Mouse (Mus musculus) megakaryocyte, embryonic 14.5 days (primary cell): ENCODE measurements around the gene Pgm2. TPM values are rescaled to one million over a fixed set of nuclear protein-coding genes. Genes with fewer than 3 reads are reported as not detected.

Source experiments
- H3K27me3 ChIP-seq: replicated peaks from 2 replicates; pipeline ENCODE3; 2012; ENCODE audit warnings: inconsistent platforms
- H3K36me3 ChIP-seq: replicated peaks from 2 replicates; pipeline ENCODE3; 2012; ENCODE audit warnings: low read length, inconsistent platforms, mixed read lengths
- H3K4me1 ChIP-seq: 2 replicates; pipeline ENCODE4 v1.6.1; 2012; ENCODE audit warnings: inconsistent platforms
- H3K4me3 ChIP-seq: replicated peaks from 2 replicates; pipeline ENCODE3; 2012; ENCODE audit warnings: moderate library complexity, mild to moderate bottlenecking, inconsistent platforms
- H3K9me3 ChIP-seq: 2 replicates; pipeline ENCODE4 v1.6.1; 2012; ENCODE audit warnings: inconsistent platforms
- FLI1 ChIP-seq: IDR thresholded peaks from 2 replicates; pipeline ENCODE4 v1.6.1; 2012; ENCODE audit warnings: low read length, inconsistent platforms, mixed read lengths
- GATA1 ChIP-seq: IDR thresholded peaks from 3 replicates; pipeline ENCODE4 v1.6.1; 2012; ENCODE audit warnings: mixed read lengths, low read length, inconsistent platforms, borderline replicate concordance
- polyA plus RNA-seq: library from polyadenylated mRNA; stranded (reverse); fragments of >175 nt; gene quantifications from 2 replicates; pipeline ENCODE4 v1.2.3, GENCODE M21; 2012; ENCODE audit warnings: low replicate concordance; ENCODE audit not compliant: insufficient read depth

The Pgm2 gene
- polyA plus RNA-seq, 1 experiment: 33.3 TPM

GRCm38 (mm10) chr5:64133901-64134300, 41.2 kb downstream of the Pgm2 start:
- no peak for TF ChIP-seq GATA1
- TF ChIP-seq FLI1: no peak
- H3K4me3 ChIP-seq: no peak overlapping the region
- peaks cover 14% of the 10 kb centered on the region for H3K36me3 ChIP-seq
- no peaks in the 10 kb centered on the region for H3K4me1 ChIP-seq
- H3K9me3 ChIP-seq: no peaks in the 10 kb centered on the region
- H3K27me3 ChIP-seq: no peaks in the 10 kb centered on the region

- H3K36me3 ChIP-seq: no peaks in the 10 kb centered on the region
- no peaks in the 10 kb centered on the region for H3K9me3 ChIP-seq
- TF ChIP-seq GATA1: no peak
- TF ChIP-seq FLI1: no peak
Observed at GRCm38 (mm10) chr5:64136325-64136724, 43.6 kb downstream of the Pgm2 start.

GRCm38 (mm10) chr5:64140202-64140601, 47.5 kb downstream of the Pgm2 start:
- TF ChIP-seq FLI1: no peak
- TF ChIP-seq GATA1: no peak
- no peaks in the 10 kb centered on the region for H3K36me3 ChIP-seq
- peaks cover 6% of the 10 kb centered on the region for H3K4me1 ChIP-seq
- H3K27me3 ChIP-seq: no peaks in the 10 kb centered on the region
- H3K4me3 ChIP-seq: no peak overlapping the region
- H3K9me3 ChIP-seq: no peaks in the 10 kb centered on the region

More at GRCm38 (mm10) chr5:64136325-64136724, 43.6 kb downstream of the Pgm2 start:
- Histone ChIP-seq H3K4me3 (no peak overlapping the region), H3K4me1 (no peaks in the 10 kb centered on the region), H3K27me3 (no peaks in the 10 kb centered on the region)

- Histone ChIP-seq H3K9me3 (no peaks in the 10 kb centered on the region), H3K36me3 (no peaks in the 10 kb centered on the region), H3K4me3 (no peak overlapping the region), H3K27me3 (peaks cover 8% of the 10 kb centered on the region), H3K4me1 (peaks cover 24% of the 10 kb centered on the region)
- TF ChIP-seq FLI1 (no peak), GATA1 (no peak)
Observed at GRCm38 (mm10) chr5:64144315-64144714, 51.6 kb downstream of the Pgm2 start.

GRCm38 (mm10) chr5:64146384-64147005, 53.7 kb downstream of the Pgm2 start:
- H3K27me3 ChIP-seq: peaks cover 8% of the 10 kb centered on the region
- no peaks in the 10 kb centered on the region for H3K9me3 ChIP-seq
- TF ChIP-seq GATA1: no peak
- TF ChIP-seq FLI1: no peak
- no peaks in the 10 kb centered on the region for H3K36me3 ChIP-seq
- H3K4me3 ChIP-seq: no peak overlapping the region
- H3K4me1 ChIP-seq: peaks cover 40% of the 10 kb centered on the region

- no peaks in the 10 kb centered on the region for H3K9me3 ChIP-seq
- no peaks in the 10 kb centered on the region for H3K36me3 ChIP-seq
- H3K27me3 ChIP-seq: peaks cover 8% of the 10 kb centered on the region
- H3K4me1 ChIP-seq: peaks cover 49% of the 10 kb centered on the region
- TF ChIP-seq GATA1 (no peak), FLI1 (no peak)
- peak overlapping the region; percentile 88 for H3K4me3 ChIP-seq
Observed at GRCm38 (mm10) chr5:64149184-64150127, 56.7 kb downstream of the Pgm2 start.

GRCm38 (mm10) chr5:64153319-64153718, 60.6 kb downstream of the Pgm2 start:
- Histone ChIP-seq H3K36me3 (no peaks in the 10 kb centered on the region), H3K4me1 (peaks cover 68% of the 10 kb centered on the region), H3K9me3 (no peaks in the 10 kb centered on the region), H3K27me3 (no peaks in the 10 kb centered on the region), H3K4me3 (no peak overlapping the region)
- TF ChIP-seq FLI1 (no peak), GATA1 (no peak)

- Histone ChIP-seq H3K9me3 (no peaks in the 10 kb centered on the region), H3K4me1 (peaks cover 70% of the 10 kb centered on the region), H3K4me3 (peak within 1 kb of the TSS; percentile 87), H3K36me3 (no peaks in the 10 kb centered on the region), H3K27me3 (peaks cover 4% of the 10 kb centered on the region)
- TF ChIP-seq GATA1 (no peak), FLI1 (no peak)
Observed at GRCm38 (mm10) chr5:64155861-64156550, 63.3 kb downstream of the Pgm2 start, which contains the start of gene Tbc1d1. Gene Tbc1d1 (plus strand): TSS chr5:64156305.

GRCm38 (mm10) chr5:64156579-64156978, 63.8 kb downstream of the Pgm2 start:
- peaks cover 74% of the 10 kb centered on the region for H3K4me1 ChIP-seq
- H3K4me3 ChIP-seq: peak overlapping the region; percentile 87
- H3K36me3 ChIP-seq: no peaks in the 10 kb centered on the region
- H3K9me3 ChIP-seq: no peaks in the 10 kb centered on the region
- H3K27me3 ChIP-seq: peaks cover 4% of the 10 kb centered on the region
- TF ChIP-seq GATA1: no peak
- no peak for TF ChIP-seq FLI1
